Mouse (Mus musculus) cortical plate, adult 2 months (tissue): ENCODE measurements around the gene Camk1d. TPM values are rescaled to one million over a fixed set of nuclear protein-coding genes. Genes with fewer than 3 reads are reported as not detected.

Experiments
- H3K27ac ChIP-seq: fragments of 200-500 bp; 2 replicates; pipeline ENCODE4 v1.5.1; 2012; ENCODE audit warnings: low read length, control low read depth, inconsistent platforms; ENCODE audit not compliant: insufficient read depth
- H3K4me1 ChIP-seq: fragments of 200-500 bp; 2 replicates; pipeline ENCODE4 v1.6.1; 2011; ENCODE audit warnings: low read length; ENCODE audit not compliant: control insufficient read depth, insufficient read depth
- H3K4me3 ChIP-seq: fragments of 200-500 bp; 2 replicates; pipeline ENCODE4 v1.5.1; 2011; ENCODE audit warnings: mild to moderate bottlenecking, low read length, control low read depth; ENCODE audit not compliant: insufficient read depth
- CTCF ChIP-seq: fragments of 200-500 bp; IDR thresholded peaks from 2 replicates; pipeline ENCODE4 v1.5.1; 2011; ENCODE audit warnings: mild to moderate bottlenecking, control low read depth, low read length; ENCODE audit not compliant: insufficient read depth; ENCODE audit errors: extremely low read depth
- POLR2A ChIP-seq: fragments of 200-500 bp; IDR thresholded peaks from 2 replicates; pipeline ENCODE4 v1.6.1; 2011; ENCODE audit warnings: mild to moderate bottlenecking, low read length, control low read depth; ENCODE audit not compliant: insufficient read depth; ENCODE audit errors: extremely low read depth
- polyA plus RNA-seq: library from polyadenylated mRNA; depleted of rRNA; stranded (reverse); fragments of >200 nt; gene quantifications from 2 replicates; pipeline ENCODE4 v1.2.3, GENCODE M21; 2012

Gene Camk1d
- polyA plus RNA-seq, 1 experiment, result 39.9 TPM

GRCm38 (mm10) chr2:5630710-5631109, 83.6 kb downstream of the Camk1d start:
- no peak overlapping the region for H3K27ac ChIP-seq
- TF ChIP-seq CTCF (no peak), POLR2A (no peak)
- H3K4me1 ChIP-seq, result peaks cover 5% of the 10 kb centered on the region
- no peak overlapping the region for H3K4me3 ChIP-seq

GRCm38 (mm10) chr2:5624379-5624778, 89.9 kb downstream of the Camk1d start:
- TF ChIP-seq CTCF (no peak), POLR2A (no peak)
- Histone ChIP-seq H3K27ac (no peak overlapping the region), H3K4me1 (no peaks in the 10 kb centered on the region; the same call in 1 of the 2 replicates), H3K4me3 (no peak overlapping the region)

DNA sequence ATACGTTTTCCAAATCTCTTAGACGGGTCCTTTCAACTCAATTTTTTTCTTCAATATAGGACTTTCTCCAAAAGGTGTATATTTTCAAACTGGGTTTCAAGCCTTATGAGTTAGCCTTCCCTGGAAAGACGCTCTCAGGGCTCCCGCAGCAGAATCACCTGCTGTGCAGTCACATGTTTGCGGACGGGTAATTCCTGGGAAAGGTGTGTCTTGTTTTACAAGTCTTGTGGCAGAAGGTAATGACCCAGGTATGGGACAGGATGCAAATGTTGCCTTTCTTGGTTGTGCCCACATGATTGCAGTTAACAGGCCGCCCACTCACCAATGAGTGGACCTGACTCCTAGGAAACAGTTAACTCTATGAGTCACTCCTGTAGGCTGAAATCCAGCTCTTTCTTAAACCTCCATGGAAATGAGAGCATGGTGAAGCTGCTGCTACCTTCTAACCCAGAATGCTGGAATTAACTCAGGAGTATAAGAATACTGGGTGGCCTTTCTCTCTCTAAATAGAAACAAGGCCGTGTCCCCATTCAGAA, 95.9 kb downstream of the Camk1d start:
- H3K27ac ChIP-seq, result no peak overlapping the region
- peaks cover 17% of the 10 kb centered on the region for H3K4me1 ChIP-seq
- TF ChIP-seq POLR2A, result no peak
- no peak for TF ChIP-seq CTCF
- no peak overlapping the region for H3K4me3 ChIP-seq

DNA sequence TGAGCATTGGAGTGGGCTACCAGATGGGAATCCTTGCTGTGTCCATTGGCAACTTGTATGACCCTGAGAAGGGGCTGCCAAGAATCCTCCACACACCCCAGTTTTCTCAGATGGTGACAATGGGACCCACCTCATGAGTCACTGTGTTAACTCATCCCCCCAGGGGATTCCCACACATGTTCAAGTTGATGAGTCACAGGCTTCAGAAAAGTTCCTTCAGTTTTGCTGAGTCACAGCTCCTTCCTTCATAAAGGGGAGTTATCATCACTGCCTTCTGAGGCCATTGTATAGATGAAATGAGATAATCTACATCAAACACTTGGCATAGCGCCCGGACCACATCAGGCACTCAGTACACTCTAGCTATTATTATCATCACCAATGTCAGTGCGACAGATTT, 99.4 kb downstream of the Camk1d start:
- H3K4me3 ChIP-seq, result no peak overlapping the region
- peaks cover 23% of the 10 kb centered on the region for H3K4me1 ChIP-seq
- no peak overlapping the region for H3K27ac ChIP-seq
- TF ChIP-seq POLR2A (no peak), CTCF (no peak)

GRCm38 (mm10) chr2:5614308-5614705, 100.0 kb downstream of the Camk1d start:
- no peak overlapping the region for H3K27ac ChIP-seq
- peaks cover 23% of the 10 kb centered on the region for H3K4me1 ChIP-seq
- no peak overlapping the region for H3K4me3 ChIP-seq
- TF ChIP-seq CTCF (no peak), POLR2A (no peak)

DNA sequence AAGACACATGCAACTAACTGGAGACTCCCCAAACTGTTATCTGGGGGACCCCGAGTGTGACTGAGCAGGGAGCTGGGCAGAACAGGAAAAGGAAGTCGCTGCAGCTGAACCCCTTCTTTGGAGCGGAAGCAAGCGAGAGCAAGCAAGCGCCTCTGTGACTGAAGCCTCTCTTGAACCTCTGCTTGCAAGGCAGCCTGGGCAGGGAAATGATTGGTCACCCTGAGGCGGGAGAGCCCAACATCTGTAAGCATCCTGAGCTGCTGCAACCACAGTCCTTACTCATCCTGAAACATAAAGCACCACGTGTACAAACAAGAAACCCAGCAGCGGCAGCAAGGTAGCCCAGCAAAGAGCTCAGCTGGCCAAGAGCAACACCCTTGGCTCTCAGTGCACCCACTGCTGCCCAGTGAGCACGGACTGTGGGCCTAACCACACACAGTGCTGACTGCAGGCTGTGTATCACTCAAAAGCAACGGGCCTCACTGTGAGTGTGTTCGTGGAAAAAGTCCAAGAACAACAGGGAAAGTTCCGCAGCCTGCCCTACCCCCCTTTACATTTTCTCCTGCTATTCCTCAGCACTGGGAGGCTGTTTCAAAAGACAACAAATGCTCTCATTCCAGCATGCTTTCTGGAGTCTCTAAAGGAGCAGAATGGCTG, 100.5 kb downstream of the Camk1d start:
- H3K27ac ChIP-seq, result no peak overlapping the region
- no peak overlapping the region for H3K4me3 ChIP-seq
- H3K4me1 ChIP-seq, result peaks cover 21% of the 10 kb centered on the region
- TF ChIP-seq CTCF (no peak), POLR2A (no peak)

DNA sequence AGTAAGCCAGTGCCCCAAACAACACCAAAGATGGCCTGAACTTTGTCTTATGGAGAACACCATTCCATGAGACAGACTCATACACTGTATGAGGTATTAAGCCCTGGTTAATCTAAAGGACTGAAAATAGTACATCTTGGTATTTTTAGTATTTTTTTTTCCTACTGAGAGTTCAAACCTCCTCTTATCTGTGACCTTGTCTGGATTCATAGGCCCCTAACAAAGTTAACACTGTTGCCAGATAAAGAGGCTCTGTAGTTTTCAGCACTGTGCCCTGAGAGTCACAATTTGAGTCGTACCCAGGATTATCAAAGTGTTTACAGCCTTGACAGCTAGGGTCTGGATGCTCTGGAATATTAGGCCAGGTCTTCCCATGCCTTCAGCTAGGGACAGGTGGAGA, 102.7 kb downstream of the Camk1d start:
- H3K27ac ChIP-seq, result no peak overlapping the region
- H3K4me1 ChIP-seq, result peaks cover 22% of the 10 kb centered on the region
- no peak overlapping the region for H3K4me3 ChIP-seq
- TF ChIP-seq CTCF (no peak), POLR2A (no peak)

DNA sequence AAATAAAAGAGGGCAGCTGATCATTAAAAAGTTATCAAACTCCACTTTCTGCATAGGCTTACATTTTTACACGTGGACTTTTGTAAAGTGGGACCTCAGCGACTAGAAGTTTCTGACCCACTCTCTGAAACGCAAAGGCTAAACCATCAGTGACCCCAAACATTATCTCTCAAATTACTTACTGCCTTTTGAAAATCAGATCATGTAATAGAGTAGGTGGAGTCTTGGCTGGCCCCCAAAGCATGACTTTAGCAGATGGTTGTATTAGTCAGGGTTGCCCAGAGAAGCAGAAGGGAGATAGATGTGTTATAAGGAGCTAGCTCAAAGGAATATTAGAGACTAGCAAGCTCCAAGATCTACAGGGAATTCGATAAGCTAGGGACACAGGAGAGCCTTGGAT, 103.8 kb downstream of the Camk1d start:
- no peak overlapping the region for H3K4me3 ChIP-seq
- peaks cover 22% of the 10 kb centered on the region for H3K4me1 ChIP-seq
- TF ChIP-seq POLR2A (no peak), CTCF (no peak)
- no peak overlapping the region for H3K27ac ChIP-seq

- Histone ChIP-seq H3K4me1 (peaks cover 12% of the 10 kb centered on the region), H3K4me3 (no peak overlapping the region), H3K27ac (0 out of 2 replicates have a peak overlapping the region, but pooled peaks have one; percentile 1)
- no peak for TF ChIP-seq CTCF
- TF ChIP-seq POLR2A, result no peak
Observed at GRCm38 (mm10) chr2:5607920-5608841, 106.1 kb downstream of the Camk1d start.
